Mouse (Mus musculus) T-cell, adult 2 months (primary cell): ENCODE measurements around the gene Cdca8.
"Not testable (repeated sequence)": the region's sequence is repeated elsewhere in the genome, so short reads cannot be mapped to it uniquely, and the experiment has no call there.

Experiments used
- DNase-seq: peaks from one replicate; pipeline ENCODE4 v3.0.0; 2022; ENCODE audit warnings: low spot score

Cdca8 gene

DNA sequence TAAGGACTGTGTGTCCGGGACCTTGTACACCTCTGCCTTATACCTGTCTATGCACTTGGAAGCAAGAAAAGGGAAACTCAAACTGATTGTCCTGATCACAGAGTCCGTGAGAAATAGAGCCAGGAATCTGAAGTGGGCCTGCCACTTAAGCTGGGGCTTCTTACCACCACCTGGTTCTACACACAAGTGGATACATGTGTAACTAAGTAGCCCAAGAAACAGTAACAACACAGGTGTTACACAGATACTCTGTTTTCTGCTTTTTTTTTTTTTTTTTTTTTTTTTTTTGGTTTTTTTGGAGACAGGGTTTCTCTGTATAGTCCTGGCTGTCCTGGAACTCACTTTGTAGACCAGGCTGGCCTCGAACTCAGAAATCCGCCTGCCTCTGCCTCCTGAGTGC lies at the start of gene Cdca8:
Gene Cdca8, minus strand, starts transcription at position 101 of the 400 bp plus-strand sequence.
- not testable (repeated sequence) for DNase-seq

DNA sequence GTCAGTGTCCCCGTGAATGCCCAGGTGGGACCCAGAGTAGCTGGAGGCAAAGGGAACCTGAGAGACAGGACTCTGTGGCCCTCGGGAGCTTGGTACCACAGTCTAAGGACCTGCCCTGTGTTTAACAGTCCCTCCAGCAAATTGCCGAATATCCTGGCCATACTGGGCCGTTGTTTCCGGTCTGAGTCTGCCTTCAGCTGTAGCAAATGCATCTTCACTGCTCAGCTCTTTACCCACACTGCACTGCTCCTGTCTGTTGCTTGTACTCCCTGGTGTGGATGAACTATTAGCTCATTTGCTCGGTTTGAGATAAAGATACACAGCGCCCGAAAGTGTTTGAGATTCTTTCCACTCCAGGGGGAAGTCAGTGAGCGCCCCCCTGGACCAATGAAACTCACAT lies 49.3 kb upstream of the Cdca8 start:
- DNase-seq = no peak

DNA sequence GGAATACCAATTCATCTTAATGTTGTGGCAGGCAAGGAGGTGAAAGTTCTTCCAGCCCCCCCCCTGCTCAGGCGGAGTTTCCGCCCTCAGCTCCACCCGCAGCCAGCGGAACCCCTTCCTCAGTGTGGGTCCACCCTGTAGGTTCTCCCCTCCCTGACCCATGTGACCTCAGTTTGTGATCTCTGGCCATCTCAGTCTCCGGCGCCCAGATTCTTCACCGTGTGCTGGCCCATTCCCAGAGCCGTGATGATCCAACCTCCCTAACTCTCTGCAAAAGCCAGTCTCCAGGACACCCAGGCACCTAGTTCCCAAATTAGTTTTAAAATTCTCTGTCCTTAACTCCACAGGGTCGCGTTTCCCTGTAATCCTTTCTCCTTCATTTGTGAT lies 48.6 kb upstream of the Cdca8 start:
- DNase-seq = no peak

DNA sequence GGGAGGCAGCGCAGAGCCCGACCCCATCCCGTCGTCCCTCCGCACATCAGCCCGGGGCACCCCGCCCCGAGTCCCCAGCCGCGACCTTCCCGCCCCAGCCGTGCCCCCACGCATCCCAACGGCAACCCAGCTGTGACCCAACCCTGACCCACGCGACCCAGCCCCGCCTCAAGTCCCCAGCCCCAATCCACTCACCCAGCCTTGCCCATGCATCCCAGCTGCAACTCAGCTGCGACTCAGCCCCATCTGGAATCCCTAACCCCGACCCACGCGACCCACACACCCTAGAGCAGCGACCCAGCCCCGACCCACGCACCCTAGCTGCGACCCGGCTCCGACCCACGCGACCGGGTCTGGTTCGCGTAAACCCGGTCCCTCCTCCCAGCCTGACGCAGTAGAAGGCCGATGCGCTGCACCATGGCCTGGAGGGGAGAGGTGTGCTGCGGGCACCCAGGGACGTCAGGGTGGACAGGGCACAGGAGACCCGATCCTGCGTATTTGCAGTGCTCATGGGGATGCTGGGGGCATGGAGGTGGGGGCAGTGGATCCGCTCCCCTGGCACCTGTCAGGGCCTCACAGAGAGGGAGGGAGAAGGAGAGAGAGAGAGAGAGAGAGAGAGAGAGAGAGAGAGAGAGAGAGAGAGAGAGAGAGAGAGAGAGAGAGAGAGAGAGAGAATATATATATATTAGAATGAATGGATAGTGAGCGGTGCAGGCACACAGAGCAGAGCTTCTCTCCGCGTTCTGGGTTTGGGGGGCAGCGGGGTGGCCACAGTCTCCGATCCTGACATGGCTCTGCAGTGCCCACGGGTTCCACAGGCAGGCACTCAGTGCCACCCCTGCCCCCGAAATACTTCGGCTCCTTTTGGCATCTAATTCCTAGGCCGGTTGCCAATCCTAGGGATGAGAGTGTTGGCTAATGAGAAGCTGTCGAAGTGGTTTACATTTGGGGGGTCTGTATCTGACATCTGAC lies 47.9 kb upstream of the Cdca8 start:
- DNase-seq = no peak

DNA sequence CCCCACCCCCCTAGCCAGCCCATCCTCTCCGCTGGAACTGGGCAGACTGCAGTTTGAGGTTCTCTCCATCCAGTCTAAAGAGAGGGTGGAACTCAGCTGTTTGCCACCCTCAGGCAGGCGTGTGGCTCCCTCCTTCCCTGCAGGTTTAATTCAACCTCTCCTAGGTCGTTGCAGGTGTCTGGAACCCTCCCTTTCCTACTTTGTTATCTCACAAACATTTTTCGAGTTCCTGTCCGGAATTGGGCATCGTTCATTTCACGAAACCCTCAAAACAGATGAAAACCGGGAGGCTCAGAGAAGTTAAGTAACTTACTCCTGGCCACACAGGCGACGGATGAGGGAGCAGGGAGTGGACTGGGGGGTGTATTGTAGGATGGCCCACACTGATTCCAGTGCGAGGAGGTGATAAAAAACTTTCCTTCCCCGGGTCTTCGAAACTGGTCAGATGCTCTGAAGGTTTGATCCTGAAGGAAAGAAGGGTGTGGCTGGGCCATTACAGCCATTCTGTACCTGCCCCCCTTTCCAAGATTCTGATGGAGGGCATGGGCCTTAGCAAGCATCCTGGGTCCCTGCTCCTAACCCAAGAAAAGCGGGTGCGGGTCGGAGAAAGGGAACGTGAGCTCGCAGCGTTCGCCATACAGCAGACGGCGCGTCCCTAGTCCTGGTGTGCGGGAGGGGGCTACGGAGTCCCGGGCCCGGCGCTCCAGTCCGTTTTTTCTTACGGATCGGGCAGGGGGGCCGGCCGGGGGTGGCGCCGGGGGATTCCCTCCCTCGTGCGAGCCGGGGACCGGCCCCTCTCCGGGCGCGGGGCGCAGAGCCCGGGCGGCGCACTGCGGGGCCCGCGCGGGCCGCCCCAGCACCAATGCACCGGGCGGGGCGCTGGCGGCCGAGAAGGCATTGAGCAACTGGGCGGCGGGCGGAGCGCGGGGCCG lies 46.8 kb upstream of the Cdca8 start, which contains the start of gene Rspo1:
Gene Rspo1, plus strand, starts transcription at position 760 of the 932 bp plus-strand sequence.
- DNase-seq = no peak

DNA sequence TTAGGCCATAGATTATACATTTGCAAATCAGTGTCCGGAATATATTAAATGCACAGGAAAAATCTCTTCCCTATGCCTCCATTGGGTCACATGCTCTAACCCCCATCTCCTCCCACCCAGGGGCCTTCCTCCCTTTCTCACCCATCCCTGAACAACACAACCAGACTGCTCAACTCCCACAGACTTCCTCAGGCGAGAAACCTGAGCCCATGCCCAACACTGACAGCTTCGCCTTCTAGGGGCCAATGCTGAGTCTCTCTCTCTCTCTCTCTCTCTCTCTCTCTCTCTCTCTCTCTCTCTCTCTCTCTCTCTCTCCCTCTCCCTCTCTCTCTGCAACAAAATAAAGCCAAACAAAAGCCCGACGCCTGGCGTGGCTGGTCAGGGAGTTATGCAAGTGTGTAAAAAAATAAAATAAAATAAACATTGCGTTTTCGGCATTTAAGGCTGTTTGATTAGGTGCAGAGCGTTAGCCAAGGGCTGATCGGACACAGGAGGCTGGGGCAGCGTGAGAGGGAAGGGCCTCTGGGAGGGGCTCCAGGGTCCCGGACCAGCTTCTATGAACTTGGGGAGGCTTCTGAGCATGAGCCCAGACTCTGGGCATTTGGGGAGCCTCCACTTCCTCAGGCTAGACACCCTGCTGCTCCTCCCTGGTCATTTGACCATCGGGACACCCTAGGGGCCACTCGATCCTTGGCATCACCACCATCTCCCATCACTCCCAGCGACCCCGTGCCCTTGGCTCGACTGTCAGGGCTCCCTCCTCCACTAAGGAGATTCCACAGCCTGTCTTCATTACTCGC lies 46.0 kb upstream of the Cdca8 start:
- no peak for DNase-seq

DNA sequence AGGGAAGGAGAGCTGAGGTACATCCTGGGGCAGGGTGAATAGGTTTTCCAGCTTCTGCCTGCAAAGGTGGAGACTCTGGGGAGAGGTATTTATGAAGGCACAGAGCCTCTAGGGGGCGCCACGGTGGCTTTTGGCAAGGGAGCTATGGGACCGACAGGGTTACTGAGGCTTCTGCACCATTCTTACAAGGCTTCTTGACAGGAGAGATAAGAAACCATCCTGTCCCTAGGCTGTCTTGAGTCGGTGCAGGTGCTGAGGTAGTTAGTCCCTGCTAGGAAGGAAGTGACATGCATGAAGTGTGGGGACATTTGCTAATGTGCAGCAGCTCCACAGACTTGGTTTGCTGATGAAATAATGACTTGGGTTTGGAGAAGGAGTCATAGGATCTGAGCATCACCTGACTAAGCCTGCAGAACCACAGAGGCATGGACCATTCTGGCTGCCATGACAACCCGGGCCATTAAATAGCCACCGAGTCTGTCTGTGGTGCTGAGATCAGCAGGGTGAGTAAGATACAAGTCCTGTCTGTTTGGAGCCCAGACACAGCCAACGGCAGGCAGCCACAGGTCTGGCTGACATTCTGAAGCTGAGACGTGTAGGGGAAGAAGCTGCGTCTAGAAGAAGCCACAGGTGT lies 44.9 kb upstream of the Cdca8 start:
- no peak for DNase-seq

DNA sequence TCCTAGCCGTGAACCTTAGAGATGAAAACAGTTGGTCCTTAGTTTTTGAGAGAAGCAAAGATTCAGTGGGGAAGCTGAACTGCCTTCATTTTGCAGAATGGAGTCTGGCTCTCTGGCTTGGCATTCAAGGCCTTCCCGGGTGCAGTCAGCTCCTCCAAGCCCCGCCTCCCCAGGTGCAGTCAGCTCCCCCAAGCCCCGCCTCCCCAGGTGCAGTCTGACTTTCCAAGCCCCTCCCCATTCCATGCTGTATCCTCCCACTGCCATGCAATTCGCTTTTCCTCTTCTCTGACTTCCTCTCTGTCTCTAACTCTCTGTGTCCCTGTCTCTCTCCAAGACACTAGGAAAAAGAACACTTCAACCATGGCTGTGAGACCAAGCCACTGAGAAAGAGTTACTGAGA lies 39.1 kb upstream of the Cdca8 start:
- DNase-seq = no peak

DNA sequence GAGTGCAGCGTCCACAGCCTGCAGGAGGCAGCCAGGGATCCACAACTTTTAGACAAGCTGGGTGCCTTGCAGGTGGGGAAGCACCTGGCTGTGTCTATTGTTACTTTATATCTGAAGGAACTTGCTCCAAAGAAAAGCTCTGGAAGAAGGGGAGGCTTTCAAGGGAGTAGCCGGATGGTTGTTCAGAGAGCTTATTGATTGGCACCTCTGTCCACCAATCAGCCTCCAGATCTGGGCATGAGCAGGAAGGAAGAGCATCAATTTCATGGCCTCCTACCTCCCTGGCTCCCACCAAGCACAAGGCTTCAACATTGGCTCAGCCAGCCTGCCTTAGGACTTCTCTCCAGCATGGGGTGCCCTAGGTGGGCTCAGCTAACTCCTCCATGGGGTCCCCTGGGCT lies 34.2 kb upstream of the Cdca8 start:
- DNase-seq = no peak

DNA sequence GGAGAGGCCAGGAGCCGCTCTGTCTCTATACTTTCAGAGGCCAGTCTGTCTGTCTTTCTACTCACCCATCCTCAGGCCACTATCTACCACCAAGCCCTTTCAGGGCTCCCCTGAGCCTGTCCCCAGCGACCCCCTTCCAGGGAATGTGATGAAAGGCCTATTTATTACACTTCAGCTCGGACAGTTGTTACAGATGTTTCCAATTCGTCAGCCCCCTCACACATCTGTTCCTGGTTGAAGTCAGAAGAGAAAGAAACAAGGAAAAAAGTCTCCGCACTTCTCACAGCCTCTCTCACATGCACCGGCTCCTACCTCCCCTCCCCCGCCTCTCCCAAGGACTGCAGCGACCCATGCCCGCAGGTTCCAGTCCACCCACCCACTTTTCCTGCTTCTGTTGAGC lies 33.2 kb upstream of the Cdca8 start:
- DNase-seq = no peak

DNA sequence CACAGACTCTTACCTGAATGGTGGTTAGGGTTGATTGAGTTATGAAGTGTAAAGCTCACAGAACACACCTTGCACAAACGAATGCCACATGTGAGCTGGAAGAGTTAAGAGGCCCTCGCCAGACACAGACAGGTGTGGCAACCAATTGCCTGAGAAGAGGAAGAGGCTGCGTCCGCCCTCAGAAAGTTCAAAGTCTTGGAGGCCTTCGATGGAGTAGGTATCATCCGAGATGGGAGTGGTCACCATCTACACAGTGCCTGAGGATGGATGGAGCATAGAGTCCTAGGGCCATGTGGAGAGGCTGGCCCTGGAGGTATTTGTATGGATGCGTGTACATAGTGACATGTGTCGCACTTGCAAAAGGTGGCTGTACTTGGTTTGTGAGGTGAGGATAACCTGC lies 32.0 kb upstream of the Cdca8 start:
- DNase-seq = no peak

DNA sequence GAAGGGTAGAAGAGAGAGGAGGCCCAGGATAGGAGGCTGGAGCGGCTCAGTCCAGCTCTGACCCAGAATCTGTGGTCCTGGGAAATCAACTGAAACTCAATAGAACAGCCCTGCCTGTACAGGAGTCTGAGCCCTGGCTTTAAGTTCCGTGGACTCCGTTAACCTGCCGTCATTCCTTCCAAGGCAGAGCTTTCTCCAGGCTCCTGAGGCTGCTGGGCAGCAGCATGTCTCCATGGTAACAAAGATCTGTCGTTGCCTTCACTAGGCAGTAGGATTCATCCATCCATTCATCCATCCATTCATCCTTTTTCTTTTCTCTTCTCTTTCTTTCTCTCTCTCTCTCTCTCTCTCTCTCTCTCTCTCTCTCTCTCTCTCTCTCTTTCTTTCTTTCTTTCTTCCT lies 31.6 kb upstream of the Cdca8 start:
- no peak for DNase-seq

DNA sequence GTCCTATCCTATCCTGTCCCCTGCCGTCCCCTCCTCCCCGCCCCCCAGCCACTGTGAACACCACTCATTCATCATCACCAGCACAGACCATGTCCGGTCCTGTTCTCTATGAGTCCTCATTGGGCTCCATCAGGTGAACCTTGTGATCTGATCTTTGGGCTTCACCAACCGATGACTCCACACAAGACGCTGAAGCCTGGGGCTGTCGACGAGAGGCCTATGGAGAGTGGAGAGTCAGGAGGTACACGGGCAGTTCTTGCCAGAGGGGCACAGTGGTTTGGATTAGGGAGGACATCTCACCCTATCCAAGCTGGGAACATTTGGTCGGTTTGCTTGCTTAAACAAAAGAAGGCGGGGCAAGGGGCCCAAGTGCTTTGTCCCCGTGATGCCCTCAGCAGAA lies 31.1 kb upstream of the Cdca8 start:
- DNase-seq = no peak

DNA sequence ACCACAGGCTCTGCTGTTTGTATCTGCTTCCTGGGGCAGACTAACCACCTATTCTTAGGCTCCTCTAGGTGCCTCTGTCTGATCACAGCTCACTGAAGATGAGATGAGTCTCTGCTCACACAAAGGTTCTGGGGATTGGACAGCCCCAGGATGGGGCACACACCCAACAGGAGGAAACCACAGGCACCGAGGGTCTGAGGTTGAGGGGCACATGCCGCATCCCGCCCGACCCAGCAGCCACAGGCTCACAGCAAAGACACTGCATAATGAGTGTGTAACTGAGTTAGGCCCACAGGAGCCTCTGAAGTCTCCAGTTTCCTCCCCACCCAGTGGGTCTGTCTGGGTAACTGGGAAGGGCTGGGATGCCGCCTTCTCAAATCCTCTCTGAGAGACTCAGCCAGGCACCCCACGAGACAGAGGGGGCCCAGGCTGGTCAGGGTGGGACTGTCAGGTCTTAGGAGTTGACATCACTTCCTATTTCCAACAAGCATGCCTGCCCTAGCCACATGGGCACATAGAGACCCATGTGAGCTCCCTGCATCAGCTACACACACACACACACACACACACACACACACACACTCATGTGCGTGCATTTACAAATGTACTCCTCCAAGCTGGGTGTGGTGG lies 30.2 kb upstream of the Cdca8 start:
- DNase-seq = peak; percentile 7

DNA sequence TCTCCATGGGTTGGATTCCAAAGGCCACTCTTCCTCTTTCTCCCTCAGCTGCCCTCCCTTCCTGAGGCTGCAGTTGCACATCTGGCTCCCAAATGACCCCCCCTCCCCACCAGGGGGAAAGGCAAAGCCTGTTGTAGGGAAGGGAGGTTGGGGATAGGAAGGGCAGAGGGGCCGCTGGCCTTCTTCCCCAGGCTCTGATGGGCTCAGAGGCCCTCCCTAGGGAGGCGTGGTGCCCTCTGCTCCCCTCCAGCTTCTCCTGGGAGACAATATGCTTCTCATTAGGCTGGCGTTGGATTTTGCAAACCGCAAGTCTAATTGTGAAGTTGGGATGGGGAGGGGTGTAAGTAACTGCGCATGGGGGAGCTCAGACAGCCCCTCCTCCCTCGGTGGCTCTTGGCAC lies 29.6 kb upstream of the Cdca8 start:
- no peak for DNase-seq

DNA sequence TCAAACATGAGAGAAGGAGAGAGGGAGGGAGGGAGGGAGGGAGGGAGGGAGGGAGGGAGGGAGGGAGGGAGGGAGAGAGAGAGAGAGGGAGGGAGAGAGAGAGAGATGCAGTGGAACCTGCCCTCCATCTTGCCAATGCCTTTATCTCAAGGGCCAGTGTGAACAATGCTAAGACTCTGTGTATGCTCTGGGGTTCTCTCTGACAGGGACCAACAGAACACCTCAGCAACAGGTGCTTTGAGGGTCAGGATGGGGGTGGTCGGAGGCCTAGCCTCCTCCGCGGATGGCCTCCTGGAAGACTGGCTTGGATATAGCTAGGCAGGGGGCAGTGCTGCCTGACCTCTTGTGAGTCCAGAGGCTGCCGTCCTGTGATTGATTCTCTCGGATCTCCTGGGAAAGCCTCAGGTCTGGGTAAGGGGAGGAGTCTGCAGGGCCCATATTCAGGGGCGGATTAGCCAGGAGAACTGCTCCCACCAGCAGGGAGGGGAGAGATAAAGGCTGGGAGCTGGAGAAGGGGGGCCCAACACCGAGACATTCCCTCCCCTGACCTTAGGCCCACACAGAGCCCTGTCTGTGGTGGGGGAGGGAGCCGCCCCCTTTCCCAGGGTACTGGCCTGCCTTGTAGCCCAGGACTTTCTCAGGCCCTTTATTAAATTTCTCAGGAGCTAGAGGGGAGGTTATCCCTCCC lies 25.9 kb upstream of the Cdca8 start:
- DNase-seq = no peak

DNA sequence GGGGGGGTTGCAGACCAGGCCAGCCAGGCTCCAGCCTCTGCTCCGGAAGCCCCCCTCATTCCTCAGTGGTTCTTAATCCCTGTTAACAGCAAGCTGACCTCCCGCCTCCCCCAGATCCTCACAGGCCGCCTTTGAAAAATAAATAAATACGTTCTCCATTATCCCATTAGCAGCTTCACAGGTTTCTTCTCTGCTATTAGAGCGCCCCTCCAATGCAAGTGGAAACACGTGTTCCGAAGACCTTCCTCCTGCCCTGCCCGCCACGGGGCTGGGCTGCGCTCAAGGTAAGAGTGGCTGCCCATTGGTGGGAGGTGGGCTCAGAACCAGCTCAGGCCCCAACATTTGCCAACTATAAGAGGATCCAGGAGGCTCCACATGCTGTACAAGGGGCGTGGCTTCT lies 23.5 kb upstream of the Cdca8 start:
- no peak for DNase-seq

DNA sequence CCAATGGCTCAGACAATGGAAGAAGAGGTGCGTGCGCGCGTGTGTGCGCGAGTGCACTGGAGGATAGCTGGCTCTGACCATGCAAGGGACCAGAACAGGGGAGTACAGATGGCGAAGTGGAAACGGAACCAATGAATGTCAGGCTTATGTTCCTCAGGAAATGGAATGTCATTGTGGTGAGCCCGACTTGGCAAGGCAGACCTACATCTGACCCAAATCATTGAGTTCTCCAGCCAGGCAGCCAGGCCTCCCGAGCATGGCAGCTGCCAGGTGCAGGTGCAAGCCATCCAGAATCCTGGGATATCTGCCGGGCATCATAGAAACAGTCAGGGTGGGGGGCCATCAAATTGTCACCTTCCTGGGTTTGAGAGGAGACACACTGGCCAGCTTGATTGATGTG lies 21.8 kb upstream of the Cdca8 start:
- no peak for DNase-seq

DNA sequence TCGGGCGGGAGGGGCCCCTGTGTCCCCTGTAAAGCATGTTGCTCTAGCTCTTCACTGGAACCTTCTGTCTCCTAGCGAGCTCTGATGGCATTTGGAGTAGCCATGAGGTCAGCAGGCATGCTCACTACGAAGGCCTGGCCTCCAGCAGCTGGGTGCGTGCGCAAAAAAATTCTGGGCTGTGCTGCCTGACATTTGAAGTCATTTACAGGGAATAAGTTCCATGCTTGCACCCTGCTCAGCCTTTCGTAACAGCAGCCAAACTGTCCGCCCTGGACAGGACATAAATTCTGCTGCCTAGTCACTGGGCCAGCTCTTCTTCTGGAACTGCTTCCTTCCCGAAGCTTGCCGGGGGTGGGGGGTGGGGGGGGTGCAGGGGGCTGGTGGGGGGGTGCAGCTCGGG lies 20.0 kb upstream of the Cdca8 start:
- DNase-seq = no peak

DNA sequence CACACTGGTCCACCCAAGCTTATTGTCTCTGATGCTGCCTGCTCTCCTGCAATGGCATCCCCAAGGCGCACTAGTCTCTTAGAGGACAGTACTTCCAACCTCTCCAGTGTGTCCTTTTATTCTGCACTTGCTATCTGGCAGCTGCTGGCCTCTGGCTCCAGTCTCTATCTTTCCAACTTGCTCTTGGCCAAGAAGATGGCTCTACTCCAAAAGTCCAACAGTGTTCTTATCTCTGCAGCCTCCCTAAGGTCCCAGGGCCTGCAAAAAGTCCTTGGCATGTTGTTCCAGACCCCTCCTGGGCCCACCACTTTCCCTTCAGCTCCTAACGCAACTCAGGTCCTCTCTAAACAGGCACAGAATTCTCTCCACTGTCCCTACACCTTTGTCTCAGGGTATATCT lies 18.2 kb upstream of the Cdca8 start:
- DNase-seq = no peak
